Mouse (Mus musculus): ENCODE results near the gene Gdnf. TPM values are rescaled to one million over a fixed set of nuclear protein-coding genes. Genes with fewer than 3 reads are reported as not detected.
A peak's percentile ranks its signal among the peaks of the same experiment; 100 is the strongest.

Gene Gdnf
- polyA plus RNA-seq, 1 experiment from 2014 or later: 0.30 TPM

DNA sequence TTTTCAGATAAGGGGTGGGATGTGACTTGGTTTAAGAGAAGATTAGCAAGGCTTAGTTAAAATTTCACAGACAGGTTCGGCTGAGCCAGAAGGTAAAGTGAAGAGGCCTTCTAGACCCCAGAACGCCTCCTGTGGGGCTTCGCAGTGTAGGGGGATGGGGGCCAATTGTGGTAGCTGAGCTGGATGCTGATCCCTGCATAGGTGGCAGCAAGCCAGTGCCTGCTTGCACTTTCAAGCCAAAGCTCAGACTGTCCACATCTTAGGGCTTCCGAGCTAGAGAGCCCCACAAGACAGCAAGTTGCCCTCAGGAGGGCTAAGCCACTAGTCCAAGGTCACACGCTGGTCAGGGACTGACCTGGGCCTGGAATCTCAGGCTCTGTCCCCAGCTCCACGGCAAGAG is 13.2 kb downstream of the Gdnf start:
- Histone ChIP-seq H3K4me3 (no peak overlapping the region), H3K9me3 (no peaks in the 10 kb centered on the region), H3K4me1 (peaks cover 15% of the 10 kb centered on the region; the same call in 1 of the 2 replicates), H3K27me3 (ENCODE audit: insufficient read depth, poor library complexity, severe bottlenecking) (peaks cover 16% of the 10 kb centered on the region), H3K36me3 (no peaks in the 10 kb centered on the region), H3K27ac (peak overlapping the region; percentile 52; the same call in 1 of the 2 replicates)
- WGBS: 56% methylated on average over 6 of the region's 6 CpGs
- no peak for DNase-seq (ENCODE audit: low spot score)

DNA sequence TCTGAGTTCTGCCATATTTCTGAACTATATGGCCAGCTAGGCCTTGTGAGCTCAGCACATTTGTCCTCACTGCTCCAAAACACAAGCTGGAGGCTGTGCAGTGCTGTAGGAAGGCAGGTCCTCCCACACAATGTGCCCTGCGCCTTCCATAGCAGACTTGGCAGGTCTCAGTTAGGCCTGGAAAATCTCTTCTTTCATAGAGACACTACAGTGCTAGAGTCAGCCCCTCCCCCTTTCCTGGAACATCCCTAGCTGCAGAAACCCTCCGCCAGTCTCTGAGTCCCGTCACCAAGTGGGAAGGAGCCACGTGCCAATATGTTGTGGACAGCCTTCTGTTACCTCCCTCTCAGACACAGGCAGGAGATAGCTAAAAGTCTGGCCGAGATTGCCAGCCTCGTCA is 14.9 kb downstream of the Gdnf start:
- H3K27me3 ChIP-seq (ENCODE audit: insufficient read depth, poor library complexity, severe bottlenecking): peaks cover 4% of the 10 kb centered on the region
- H3K27ac ChIP-seq: no peak overlapping the region
- no peaks in the 10 kb centered on the region for H3K36me3 ChIP-seq
- no peaks in the 10 kb centered on the region for H3K9me3 ChIP-seq
- peak; percentile 80 for DNase-seq (ENCODE audit: low spot score)
- H3K4me3 ChIP-seq: no peak overlapping the region
- WGBS: 24% methylated on average over 6 of the region's 6 CpGs
- peaks cover 15% of the 10 kb centered on the region; the same call in 1 of the 2 replicates for H3K4me1 ChIP-seq

DNA sequence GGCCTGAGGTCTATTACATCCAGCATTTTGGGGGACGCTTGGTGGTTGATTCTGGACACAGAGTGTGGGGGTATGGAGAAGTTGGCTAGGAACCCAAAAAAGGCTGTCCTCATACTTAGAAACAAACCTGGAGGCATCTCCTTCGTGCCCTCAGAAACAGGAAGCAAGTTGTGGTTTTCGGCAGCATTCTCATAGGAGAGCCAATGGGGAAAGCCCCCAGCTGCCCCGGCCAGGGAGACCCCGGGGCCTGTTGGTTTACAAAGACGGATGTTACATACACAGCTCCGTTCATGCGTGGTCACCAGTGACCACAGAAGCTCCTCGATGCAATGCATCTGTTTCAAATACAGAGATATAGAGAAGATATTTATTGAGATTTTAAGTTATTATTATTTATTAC is 24.8 kb downstream of the Gdnf start:
- Histone ChIP-seq H3K4me1 (no peaks in the 10 kb centered on the region), H3K4me3 (no peak overlapping the region), H3K27ac (no peak overlapping the region), H3K27me3 (ENCODE audit: insufficient read depth, poor library complexity, severe bottlenecking) (no peaks in the 10 kb centered on the region), H3K36me3 (no peaks in the 10 kb centered on the region), H3K9me3 (no peaks in the 10 kb centered on the region)
- 84% methylated on average over 9 of the region's 9 CpGs for WGBS
- DNase-seq (ENCODE audit: low spot score): no peak

DNA sequence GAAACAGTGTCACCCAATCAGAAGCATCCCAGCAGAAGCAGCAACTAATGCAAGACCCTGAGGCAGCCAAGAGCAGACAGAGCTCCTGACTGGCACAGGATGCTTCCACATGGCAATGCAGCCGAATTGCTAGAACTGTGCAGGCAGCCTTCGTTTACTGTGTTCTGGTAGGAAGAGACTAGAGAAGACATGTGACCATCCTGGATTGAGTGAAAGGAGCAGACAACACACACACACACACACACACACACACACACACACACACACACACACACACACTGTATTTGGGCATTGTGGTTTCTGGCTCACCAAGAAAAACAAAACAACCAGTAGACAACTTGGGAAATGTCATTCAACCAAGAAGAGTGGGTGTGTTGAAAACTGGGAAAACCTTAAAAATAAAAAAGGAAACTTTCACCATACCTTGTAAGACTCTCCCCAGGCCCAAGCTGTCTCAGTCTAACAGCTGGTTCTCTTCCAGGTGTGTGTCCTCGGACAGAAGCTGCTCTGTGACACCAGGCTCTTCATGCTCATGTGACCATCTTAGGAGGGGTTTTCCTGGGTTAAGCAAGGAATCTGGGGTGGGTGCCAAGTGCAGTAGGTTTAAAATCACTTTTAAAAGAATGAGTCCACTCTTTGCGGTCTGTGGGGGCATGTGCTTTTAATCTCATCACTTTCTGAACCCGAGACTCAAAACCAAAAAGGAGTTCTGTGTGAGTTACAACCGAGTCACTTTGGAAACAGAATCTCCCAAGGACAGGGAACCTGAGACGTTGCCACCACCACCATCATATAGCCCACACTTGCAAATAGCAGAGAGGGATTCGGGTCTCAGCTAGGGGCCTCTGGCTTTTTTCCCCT is 27.6 kb downstream of the Gdnf start:
- no peak overlapping the region for H3K4me3 ChIP-seq
- DNase-seq (ENCODE audit: low spot score): no peak
- H3K4me1 ChIP-seq: no peaks in the 10 kb centered on the region
- H3K36me3 ChIP-seq: no peaks in the 10 kb centered on the region
- 74% methylated on average over 8 of the region's 8 CpGs for whole genome bisulfite sequencing
- H3K27me3 ChIP-seq (ENCODE audit: insufficient read depth, poor library complexity, severe bottlenecking): no peaks in the 10 kb centered on the region
- H3K27ac ChIP-seq: no peak overlapping the region
- H3K9me3 ChIP-seq: no peaks in the 10 kb centered on the region

DNA sequence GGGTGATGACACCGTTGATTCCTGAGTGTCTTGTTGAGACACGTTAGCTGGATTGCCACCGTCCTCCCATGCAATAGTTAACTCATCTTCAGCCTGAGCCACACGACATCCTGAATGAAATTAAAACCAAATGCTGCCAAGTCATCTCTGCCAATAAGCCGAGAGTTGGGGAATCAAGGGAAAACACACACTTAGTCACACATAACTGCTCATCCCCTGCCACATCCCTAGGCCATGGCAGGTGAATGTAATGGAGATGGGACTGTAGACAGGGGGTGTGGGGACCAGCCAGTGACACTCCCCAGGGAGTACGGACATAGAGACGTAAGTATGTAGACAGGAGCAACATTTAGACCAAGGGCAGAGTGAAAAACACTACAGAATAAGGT is 28.3 kb downstream of the Gdnf start:
- H3K4me1 ChIP-seq: no peaks in the 10 kb centered on the region
- H3K27ac ChIP-seq: no peak overlapping the region
- no peaks in the 10 kb centered on the region for H3K9me3 ChIP-seq
- H3K36me3 ChIP-seq: no peaks in the 10 kb centered on the region
- DNase-seq (ENCODE audit: low spot score): no peak
- H3K27me3 ChIP-seq (ENCODE audit: insufficient read depth, poor library complexity, severe bottlenecking): no peaks in the 10 kb centered on the region
- WGBS: 76% methylated on average over 7 of the region's 7 CpGs
- H3K4me3 ChIP-seq: no peak overlapping the region

DNA sequence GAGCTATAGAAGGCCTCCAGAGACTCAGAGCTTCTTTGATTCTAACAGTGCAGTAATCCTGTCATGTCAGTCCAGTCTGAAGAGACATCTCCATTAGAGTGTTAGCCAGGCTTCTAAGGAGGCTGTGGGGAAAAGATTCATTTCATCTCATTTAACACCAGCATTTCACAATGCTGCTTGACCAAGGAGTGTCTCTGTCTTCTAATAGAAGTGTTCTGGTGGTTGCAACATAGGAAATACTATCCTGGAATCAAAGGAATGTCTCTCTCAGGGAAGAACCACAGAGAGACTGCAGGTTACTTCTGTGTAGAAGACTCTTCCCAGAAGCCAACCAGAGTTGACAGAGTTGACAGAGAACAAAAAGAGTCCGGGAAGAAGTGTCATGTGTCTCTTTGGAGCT is 31.0 kb downstream of the Gdnf start:
- H3K27ac ChIP-seq: no peak overlapping the region
- no peaks in the 10 kb centered on the region for H3K27me3 ChIP-seq (ENCODE audit: insufficient read depth, poor library complexity, severe bottlenecking)
- no peak for DNase-seq (ENCODE audit: low spot score)
- H3K9me3 ChIP-seq: no peaks in the 10 kb centered on the region
- no peaks in the 10 kb centered on the region for H3K36me3 ChIP-seq
- no peaks in the 10 kb centered on the region for H3K4me1 ChIP-seq
- WGBS: 84% methylated on average over 1 of the region's 1 CpGs
- H3K4me3 ChIP-seq: no peak overlapping the region

DNA sequence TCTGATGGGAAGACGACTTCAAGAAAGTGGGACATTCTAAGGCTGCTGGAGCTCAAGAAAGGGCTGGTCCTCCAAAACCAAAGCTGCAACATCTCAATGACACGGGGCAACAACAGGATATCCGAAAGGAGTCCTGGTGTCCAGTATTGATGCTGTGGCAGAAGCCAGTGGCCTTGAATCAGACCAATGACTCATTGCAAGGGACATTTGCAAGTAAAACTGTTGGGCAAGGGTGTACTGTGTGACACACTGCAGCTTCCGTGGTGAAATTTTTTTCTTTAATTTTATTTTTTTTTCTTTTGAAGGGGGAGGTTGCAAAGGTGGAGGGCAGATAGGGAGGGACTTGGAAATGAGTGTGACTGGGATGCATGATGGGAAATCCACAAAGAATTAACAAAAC is 31.8 kb downstream of the Gdnf start:
- H3K36me3 ChIP-seq: no peaks in the 10 kb centered on the region
- no peak overlapping the region for H3K27ac ChIP-seq
- no peak for DNase-seq (ENCODE audit: low spot score)
- no peaks in the 10 kb centered on the region for H3K9me3 ChIP-seq
- 76% methylated on average over 4 of the region's 4 CpGs for WGBS
- H3K27me3 ChIP-seq (ENCODE audit: insufficient read depth, poor library complexity, severe bottlenecking): no peaks in the 10 kb centered on the region
- H3K4me3 ChIP-seq: no peak overlapping the region
- no peaks in the 10 kb centered on the region for H3K4me1 ChIP-seq

DNA sequence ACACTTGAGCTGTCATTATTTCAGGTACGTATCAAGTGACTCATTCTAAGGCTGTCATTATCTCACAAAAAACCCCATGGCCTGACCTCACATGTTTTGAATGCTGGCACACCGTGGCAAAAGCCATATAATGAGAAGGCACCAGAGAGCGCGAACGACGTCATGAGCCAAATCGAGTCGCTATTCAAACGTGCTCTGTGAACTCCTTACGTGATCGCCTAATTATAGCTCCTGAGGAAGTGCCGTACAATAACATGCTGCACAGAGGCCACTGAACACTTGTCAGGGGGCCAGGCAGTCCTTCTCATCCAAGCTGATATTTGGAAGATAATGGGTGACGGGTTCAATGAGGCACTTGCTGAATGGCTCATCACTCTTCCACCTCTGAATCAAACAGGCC is 46.8 kb downstream of the Gdnf start:
- Histone ChIP-seq H3K27ac (no peak overlapping the region), H3K4me3 (no peak overlapping the region), H3K4me1 (0 out of 2 replicates have a peak, but pooled peaks cover 3% of the 10 kb centered on the region), H3K27me3 (ENCODE audit: insufficient read depth, poor library complexity, severe bottlenecking) (no peaks in the 10 kb centered on the region), H3K36me3 (no peaks in the 10 kb centered on the region), H3K9me3 (no peaks in the 10 kb centered on the region)
- no peak for DNase-seq (ENCODE audit: low spot score)
- 59% methylated on average over 13 of the region's 13 CpGs for WGBS

DNA sequence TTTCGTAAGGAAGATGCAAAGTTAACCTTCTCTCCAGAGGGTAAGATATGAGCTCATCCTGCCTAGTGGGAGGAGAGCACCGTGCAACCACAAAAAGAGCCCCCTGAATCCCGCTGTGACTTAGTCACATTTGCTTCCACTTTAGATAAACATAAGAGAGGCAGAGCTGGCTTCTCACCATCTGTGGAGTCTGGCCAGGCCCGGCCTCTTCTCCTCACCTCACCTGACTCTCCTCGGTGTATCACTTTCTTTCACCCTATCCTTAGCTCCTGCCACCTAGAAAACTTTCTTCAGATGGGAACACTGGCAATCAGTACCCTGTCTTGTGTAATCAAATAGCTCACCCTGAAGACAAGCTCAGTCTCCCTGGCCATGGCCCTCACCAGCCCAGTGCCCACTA is 48.2 kb downstream of the Gdnf start:
- H3K27me3 ChIP-seq (ENCODE audit: insufficient read depth, poor library complexity, severe bottlenecking): no peaks in the 10 kb centered on the region
- 0 out of 2 replicates have a peak, but pooled peaks cover 3% of the 10 kb centered on the region for H3K4me1 ChIP-seq
- WGBS: 63% methylated on average over 5 of the region's 5 CpGs
- H3K36me3 ChIP-seq: no peaks in the 10 kb centered on the region
- no peak overlapping the region for H3K27ac ChIP-seq
- no peak overlapping the region for H3K4me3 ChIP-seq
- DNase-seq (ENCODE audit: low spot score): no peak
- no peaks in the 10 kb centered on the region for H3K9me3 ChIP-seq

DNA sequence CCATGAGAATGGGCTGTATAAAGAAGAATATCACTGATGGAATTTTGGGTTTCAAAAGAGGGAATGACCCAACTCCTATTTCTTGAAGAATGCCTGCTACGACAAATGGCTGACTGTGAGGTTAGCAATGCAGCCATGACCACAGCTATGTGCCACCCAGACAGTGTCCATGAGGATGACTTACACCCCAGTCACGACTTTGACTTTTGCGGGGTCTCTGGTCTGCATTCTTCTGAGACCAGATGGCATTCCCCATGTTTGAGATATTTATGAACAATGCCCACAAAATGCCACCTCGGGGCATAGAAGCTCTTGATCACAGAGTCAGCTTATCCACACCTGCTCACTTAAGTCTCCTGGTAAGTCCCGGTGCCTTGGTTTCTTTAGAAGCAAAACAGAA is 52.2 kb downstream of the Gdnf start:
- Histone ChIP-seq H3K36me3 (no peaks in the 10 kb centered on the region), H3K4me3 (no peak overlapping the region), H3K27me3 (ENCODE audit: insufficient read depth, poor library complexity, severe bottlenecking) (no peaks in the 10 kb centered on the region), H3K27ac (no peak overlapping the region), H3K4me1 (no peaks in the 10 kb centered on the region), H3K9me3 (no peaks in the 10 kb centered on the region)
- 85% methylated on average over 5 of the region's 5 CpGs for WGBS
- no peak for DNase-seq (ENCODE audit: low spot score)

DNA sequence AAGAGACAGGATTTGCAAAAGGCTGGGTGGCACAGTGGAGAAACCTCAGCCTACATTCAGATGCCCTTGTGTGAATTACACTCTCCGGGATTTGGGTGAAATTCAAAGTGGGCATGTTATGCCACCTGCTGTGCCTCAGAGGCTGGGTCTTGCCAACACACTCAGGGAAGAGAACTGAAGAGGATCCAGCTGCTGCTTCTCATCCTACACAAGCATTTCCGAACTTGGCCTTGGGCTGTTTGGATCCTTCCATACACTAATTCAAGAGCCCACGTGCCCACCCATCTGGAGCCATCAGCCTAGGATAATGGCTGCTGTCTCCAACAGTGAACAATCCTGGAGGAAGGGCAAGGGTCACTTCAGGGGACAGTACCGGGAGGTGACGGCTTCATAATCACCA is 52.7 kb downstream of the Gdnf start:
- DNase-seq (ENCODE audit: low spot score): no peak
- WGBS: 69% methylated on average over 5 of the region's 5 CpGs
- no peaks in the 10 kb centered on the region for H3K27me3 ChIP-seq (ENCODE audit: insufficient read depth, poor library complexity, severe bottlenecking)
- H3K27ac ChIP-seq: no peak overlapping the region
- H3K36me3 ChIP-seq: no peaks in the 10 kb centered on the region
- H3K9me3 ChIP-seq: no peaks in the 10 kb centered on the region
- no peak overlapping the region for H3K4me3 ChIP-seq
- no peaks in the 10 kb centered on the region for H3K4me1 ChIP-seq

DNA sequence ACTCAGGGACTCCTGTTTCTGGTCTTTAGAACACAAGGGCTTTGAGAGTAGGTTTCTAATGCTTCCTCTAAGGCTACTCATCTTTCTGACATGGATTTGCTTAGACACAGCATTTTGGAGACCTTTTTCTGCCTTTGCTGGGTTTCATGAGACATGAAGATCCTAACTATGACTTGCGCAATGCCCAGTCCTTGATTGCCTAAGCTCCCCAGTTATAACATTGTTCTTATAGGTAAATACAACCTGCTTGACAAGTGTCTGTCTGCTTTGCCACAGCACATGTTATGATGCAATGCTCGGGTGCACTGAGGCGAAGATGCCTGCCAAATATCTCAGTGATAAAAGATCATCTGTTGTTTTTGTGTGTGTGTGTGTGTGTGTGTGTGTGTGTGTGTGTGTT is 54.7 kb downstream of the Gdnf start:
- Histone ChIP-seq H3K27ac (no peak overlapping the region), H3K4me3 (no peak overlapping the region), H3K9me3 (no peaks in the 10 kb centered on the region), H3K27me3 (ENCODE audit: insufficient read depth, poor library complexity, severe bottlenecking) (no peaks in the 10 kb centered on the region), H3K4me1 (no peaks in the 10 kb centered on the region), H3K36me3 (no peaks in the 10 kb centered on the region)
- DNase-seq (ENCODE audit: low spot score): no peak
- WGBS: 83% methylated on average over 3 of the region's 3 CpGs

DNA sequence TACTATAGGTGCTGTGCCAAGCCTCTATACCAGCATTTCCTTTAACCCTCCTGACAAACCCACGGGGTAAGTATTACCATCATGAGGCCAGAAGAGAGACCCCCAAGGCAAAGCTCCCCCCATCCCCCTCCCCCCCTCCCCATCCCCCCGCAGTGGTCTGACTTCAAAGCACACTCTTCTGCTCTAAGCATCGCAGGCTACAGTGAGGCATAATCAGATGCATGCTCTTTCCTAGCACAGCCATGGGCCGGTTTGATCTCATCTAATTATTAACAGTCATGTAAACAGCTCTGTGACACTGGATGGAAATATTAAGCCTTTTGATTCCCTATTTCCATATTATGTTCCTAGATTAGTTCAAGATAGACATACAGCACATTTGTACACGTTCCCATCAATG is 61.8 kb downstream of the Gdnf start:
- Histone ChIP-seq H3K4me3 (no peak overlapping the region), H3K27me3 (ENCODE audit: insufficient read depth, poor library complexity, severe bottlenecking) (no peaks in the 10 kb centered on the region), H3K27ac (no peak overlapping the region), H3K4me1 (0 out of 2 replicates have a peak, but pooled peaks cover under 1% of the 10 kb centered on the region), H3K36me3 (no peaks in the 10 kb centered on the region), H3K9me3 (no peaks in the 10 kb centered on the region)
- no peak for DNase-seq (ENCODE audit: low spot score)
- WGBS: 76% methylated on average over 5 of the region's 5 CpGs

DNA sequence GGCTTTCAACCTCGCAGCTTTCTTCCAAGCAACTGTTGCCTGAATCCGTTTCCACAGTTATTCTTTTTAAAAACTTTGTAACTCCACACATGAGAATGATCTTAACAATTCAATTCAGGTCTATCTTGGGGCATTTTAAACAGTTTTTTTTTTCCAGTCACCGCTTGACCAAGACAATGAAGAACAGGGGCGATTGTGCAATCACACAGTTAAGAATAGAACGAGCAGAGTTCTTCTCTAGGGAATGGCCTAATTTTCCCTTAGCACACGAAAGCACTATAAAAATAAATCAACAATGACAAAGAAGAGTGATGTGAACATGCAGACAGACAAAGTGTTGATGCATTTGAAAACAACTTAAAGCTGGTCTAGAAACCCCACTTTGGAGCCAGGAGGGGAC is 65.2 kb downstream of the Gdnf start:
- no peak for DNase-seq (ENCODE audit: low spot score)
- H3K9me3 ChIP-seq: no peaks in the 10 kb centered on the region
- H3K27ac ChIP-seq: no peak overlapping the region
- no peak overlapping the region for H3K4me3 ChIP-seq
- H3K27me3 ChIP-seq (ENCODE audit: insufficient read depth, poor library complexity, severe bottlenecking): no peaks in the 10 kb centered on the region
- 81% methylated on average over 6 of the region's 6 CpGs for WGBS
- peaks cover 5% of the 10 kb centered on the region; the same call in 1 of the 2 replicates for H3K4me1 ChIP-seq
- no peaks in the 10 kb centered on the region for H3K36me3 ChIP-seq

Measured in heart, embryonic 10.5 days (tissue).